Mouse (Mus musculus): ENCODE results near the gene Nop10.
"Not testable (repeated sequence)": the region's sequence is repeated elsewhere in the genome, so short reads cannot be mapped to it uniquely, and the experiment has no call there.

Nop10 gene

DNA sequence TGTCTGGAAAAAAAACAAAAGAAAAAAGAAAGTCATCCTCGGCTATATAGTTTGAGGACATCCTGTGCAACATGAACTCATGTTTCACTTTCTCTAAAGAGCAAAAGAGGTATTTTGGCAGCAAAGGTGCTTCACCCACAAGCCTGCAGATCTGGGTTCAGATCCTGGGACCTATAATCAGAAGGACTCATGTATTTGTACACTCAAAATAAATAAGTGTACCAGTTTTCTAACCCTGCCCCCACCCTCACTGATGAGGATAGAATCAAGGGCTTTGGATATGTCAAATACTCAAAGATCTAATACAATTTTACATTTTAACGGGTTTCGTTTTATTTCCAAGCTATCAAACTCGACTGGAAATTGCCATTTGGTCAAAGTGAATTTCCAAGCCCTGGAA is 2.6 kb downstream of the Nop10 start:
- no peak for DNase-seq (ENCODE audit: low read depth, low spot score)

- peak; percentile 85 for DNase-seq (ENCODE audit: low read depth, low spot score)
These were observed 3.9 kb downstream of the Nop10 start, which contains the start of gene Slc12a6 for GRCm38 (mm10) chr2:112265448-112266241. Gene Slc12a6, plus strand, starts transcription at chr2:112265825.

GRCm38 (mm10) chr2:112266242-112266592 is 4.5 kb downstream of the Nop10 start, which contains the start of gene Gm21985:
Gene Gm21985, plus strand, starts transcription at chr2:112266314.
- DNase-seq (ENCODE audit: low read depth, low spot score): no peak

- DNase-seq (ENCODE audit: low read depth, low spot score): no peak
These were observed 5.1 kb downstream of the Nop10 start for GRCm38 (mm10) chr2:112266780-112267179.

- no peak for DNase-seq (ENCODE audit: low read depth, low spot score)
These were observed 6.0 kb downstream of the Nop10 start for GRCm38 (mm10) chr2:112267547-112268269.

DNA sequence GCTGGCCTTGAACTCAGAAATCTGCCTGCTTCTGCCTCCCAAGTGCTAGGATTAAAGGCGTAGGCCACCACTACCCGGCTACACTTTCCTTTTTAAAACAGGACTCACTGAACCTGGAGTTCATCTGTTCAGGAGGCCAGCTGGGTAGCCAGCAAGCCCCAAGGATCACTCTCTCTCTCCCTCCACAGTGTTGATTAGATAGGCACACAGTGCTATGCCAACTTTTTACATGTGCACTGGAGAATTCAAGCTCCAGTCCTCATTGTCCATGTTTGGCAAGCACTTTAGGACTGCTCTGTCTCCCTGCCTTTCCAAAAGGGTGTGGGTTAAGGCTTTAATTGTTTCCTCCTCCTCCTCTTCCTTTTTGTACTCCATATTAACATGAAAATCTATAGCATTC is 8.3 kb downstream of the Nop10 start:
- DNase-seq (ENCODE audit: low read depth, low spot score): no peak

DNA sequence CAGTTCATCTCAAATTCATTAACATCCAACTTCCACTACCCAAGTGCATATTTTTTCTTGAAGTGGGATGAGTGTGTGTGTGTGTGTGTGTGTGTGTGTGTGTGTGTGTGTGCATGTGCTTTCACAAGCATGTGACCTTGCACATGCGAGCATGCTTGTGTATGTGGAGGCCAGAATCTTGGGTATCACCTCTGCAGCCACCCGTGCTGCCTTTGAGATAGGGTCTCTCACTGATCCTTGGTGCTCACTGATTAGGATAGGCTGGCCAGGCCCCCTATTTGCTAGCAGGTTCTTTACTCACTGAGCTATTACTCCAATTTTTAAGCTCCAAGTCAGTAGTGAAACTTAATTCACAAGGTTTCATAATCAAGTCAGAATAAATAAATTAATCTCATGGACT is 11.2 kb downstream of the Nop10 start:
- DNase-seq (ENCODE audit: low read depth, low spot score): no peak

DNA sequence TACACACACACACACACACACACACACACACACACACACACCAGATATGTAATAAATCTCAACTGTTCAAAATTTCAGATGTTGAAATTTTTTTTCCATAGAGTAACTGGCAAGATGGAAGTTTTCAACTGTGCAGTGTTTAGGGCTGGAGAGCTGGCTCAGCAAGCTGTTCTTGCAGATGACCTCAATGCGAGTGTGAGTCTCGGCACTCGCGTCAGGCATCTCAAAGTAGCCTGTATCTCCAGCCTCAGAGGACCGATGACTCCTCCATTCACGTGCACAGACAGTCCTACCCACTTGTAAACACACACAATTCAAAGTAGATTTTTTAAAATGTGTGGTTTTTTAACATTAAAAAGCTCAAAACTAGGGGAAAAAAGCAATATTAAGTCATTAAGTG is 11.7 kb downstream of the Nop10 start:
- DNase-seq (ENCODE audit: low read depth, low spot score): no peak

DNA sequence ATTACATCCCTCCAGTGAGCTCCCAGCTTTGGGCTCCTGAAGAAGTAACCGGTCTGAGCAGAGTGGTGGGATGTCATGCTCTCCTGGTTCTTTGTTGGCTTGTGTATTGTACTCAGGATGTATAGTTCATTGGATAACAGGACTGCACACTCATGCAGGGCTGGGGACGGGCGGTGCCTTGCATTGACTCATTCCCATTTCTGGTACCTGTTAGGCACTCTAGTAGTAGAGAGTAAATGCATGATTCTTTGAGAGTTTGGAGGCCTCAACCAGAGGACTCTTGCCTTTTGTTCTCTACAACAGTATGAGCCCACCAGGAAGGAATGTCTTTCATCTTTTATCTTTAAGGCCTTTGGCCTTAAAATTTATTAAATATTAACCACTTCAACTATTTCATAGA is 15.1 kb downstream of the Nop10 start:
- DNase-seq (ENCODE audit: low read depth, low spot score): no peak

DNA sequence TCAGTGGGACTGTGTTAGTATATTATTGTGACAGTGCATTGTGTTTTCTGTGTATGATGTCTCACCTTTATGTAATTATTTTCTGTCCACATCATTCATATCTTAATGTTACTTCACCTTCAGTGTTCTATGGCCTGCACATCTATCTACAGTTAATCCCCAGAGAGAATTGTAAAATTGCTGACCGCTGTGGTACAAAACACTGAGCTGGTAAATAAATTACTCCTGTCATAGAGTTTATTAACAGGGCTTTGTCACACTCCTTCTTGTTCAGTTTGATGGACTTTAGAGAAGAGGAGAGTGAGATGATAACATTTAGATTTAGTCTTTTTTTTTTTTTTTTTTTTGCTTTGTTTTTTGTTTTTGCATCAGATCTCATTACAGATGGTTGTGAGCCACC is 21.1 kb downstream of the Nop10 start:
- no peak for DNase-seq (ENCODE audit: low read depth, low spot score)

- DNase-seq (ENCODE audit: low read depth, low spot score): no peak
These were observed 22.8 kb downstream of the Nop10 start for GRCm38 (mm10) chr2:112284363-112285030.

DNA sequence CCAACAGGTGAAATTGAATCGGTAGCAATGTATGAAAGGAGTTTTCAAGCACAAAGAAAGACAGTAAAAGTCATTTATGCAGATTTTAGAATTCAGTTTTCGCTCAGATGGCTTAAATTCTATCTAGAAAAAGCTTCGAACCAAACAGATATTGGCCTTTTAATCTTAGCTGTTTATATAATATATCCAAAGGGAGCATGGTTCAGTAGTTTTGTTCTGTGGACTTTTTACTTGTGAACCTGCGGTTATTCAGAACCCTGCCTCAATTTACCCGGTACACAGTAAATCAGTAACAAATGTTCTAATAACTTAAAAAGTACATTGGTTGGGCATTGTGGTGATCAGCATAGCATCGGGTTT is 23.3 kb downstream of the Nop10 start:
- DNase-seq (ENCODE audit: low read depth, low spot score): no peak

- DNase-seq (ENCODE audit: low read depth, low spot score): not testable (repeated sequence)
These were observed 24.3 kb downstream of the Nop10 start for GRCm38 (mm10) chr2:112286062-112286461.

DNA sequence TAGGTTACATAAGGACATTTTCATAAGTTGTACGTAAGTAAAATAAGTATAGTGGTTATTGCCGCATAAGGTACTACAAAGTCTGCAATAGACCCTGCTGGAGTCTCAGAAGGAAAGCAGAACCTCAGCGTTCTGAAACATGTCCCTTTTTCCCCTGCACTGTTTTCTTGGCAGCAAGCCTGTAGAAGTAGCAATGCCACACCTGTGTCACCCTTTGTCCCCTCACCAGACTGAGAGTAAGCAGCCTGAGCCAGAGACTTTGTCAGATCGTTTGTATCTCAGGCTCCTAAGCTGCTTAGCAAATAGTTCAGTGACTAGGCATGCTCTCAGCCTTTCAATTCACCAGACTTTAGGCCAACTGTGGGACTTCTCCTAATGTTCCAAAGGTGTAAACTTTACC is 25.3 kb downstream of the Nop10 start:
- DNase-seq (ENCODE audit: low read depth, low spot score): no peak

- DNase-seq (ENCODE audit: low read depth, low spot score): no peak
These were observed 27.8 kb downstream of the Nop10 start for GRCm38 (mm10) chr2:112289507-112289906.

- DNase-seq (ENCODE audit: low read depth, low spot score): no peak
These were observed 31.1 kb downstream of the Nop10 start for GRCm38 (mm10) chr2:112292823-112293222.

- DNase-seq (ENCODE audit: low read depth, low spot score): no peak
These were observed 34.5 kb downstream of the Nop10 start for GRCm38 (mm10) chr2:112296211-112296610.

DNA sequence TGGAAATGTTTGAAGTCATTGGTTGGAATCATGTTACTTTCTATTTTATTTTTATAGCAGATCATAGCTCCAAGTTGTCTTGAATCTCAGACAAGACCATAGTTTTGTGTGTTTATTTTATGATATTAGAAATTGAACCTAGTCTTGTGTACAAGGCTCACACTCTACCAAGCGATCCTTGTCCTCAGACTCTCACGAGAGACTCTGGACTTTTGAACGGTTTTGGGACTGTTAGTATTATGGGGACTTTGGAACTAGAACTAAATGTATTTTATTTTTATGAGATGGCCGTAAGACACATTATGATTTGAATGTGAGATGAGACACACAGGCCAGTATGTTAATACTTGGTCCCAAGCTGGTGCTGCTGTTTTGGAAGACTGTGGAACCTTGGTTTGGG is 36.5 kb downstream of the Nop10 start:
- no peak for DNase-seq (ENCODE audit: low read depth, low spot score)

- no peak for DNase-seq (ENCODE audit: low read depth, low spot score)
These were observed 46.9 kb downstream of the Nop10 start for GRCm38 (mm10) chr2:112308671-112309070.

DNA sequence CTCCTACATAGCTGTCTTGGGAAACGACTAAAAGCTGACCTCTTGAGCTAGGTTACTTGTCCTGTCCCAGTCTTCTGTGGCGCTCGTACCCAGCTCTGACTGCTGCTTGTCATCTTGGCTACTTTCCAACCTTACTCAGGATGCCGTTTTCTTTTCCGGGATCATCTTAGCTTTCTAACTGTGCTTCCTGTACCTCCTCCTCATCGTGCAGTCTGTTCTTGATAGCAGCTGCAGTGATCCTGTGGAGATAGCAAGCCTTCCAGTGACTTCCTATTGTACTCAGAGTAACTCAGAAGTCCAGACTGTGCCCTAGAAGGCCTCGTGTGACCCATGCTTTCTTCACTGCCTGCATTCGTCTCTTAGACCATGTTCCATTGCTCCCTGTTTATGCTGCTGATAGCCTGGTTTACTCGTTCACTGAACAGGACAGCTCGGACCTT is 47.5 kb downstream of the Nop10 start:
- no peak for DNase-seq (ENCODE audit: low read depth, low spot score)
